Mouse (Mus musculus) mouse embryonic stem cell (cell line): ENCODE measurements around the gene Hgfac.

Experiments used
- in situ Hi-C, 2 experiments: fragments of 300-500 bp; cut with MboI; formaldehyde crosslinking; loops; 1 replicate in 1 of 2; 3 replicates in 1 of 2; pipeline ENCODE4 v1.14.3; 2019 to 2020; ENCODE audit warnings: low sequenced_read_pairs in 2 of 2, low pct_unique_long_range_greater_than_20kb in 1 of 2, mixed read lengths in 1 of 2; ENCODE audit not compliant: unreplicated experiment in 1 of 2

Hgfac gene

DNA sequence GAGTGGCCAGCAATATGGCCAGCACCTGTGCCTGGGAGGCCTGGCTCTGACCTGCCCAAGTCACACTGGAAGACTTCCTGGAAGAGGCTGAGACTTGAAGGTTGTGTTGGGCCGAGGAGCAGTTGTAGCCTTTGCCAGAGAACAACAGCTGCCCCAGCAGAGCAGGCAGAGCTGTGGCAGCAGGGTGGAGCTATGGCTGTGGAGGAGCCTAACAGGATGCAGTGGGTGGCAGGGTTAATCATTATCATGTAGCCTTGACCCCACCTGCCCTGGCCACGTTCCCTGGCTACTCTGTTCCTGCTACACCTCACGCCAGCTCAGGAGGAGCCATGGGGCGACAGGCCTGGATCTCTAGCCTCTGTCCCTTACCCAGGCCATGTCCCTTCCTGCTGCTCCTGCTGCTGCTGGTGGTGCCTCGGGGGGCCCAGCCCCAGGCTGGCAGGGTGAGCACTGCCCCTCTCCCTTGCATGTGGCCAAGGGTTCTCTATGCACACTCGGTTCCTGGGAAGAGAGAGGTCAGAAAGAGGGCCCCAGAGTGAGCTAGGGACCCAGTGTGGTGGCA lies at the start of gene Hgfac:
Hgfac (plus strand) TSS at position 242 of the 562 bp plus-strand sequence.
- in situ Hi-C loops = loop anchor here (5.0 kb wide), 3 partner anchors 59 to 114 kb away; no protein-coding TSS in a partner anchor

DNA sequence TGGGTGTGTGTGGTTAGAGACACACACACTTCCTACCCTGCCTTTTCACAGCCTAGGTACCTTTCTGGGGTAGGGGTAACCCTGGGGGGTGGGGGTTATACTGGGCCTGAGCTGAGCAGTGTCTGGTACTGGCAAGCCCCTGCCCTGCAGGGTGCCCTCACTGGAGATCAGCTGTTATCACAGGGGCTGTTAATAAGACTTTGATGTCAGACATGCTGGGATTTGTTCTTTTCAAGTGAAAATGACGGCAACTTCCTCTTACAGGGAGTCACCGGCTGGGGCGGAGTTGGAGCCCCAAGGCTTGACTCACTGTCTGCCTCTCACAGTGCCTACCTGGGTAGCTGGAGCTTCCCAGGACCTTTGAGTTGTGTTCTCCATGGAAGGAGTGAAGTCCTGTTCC lies 42.6 kb upstream of the Hgfac start:
- in situ Hi-C loops = no loop called here

DNA sequence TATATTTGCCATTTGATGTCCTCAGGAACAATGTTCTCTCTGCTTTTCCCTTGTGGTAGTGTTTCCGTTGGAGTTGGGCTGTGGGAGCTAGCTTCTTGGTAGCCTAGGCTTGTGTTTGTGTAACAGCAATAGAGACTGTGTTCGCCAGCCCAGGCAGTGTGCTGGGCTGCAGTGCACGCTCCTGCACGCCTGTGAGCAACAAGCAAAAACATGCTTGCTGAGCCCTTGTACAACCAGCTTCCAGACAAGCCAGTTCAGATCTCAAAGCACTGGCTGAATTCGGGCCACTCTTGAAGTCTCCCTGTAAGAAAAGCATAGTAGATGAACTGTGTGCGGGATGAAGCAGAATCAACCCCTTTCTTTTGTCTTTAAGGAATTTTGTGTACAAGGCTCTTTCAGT lies 42.0 kb upstream of the Hgfac start:
- in situ Hi-C loops = no loop called here

DNA sequence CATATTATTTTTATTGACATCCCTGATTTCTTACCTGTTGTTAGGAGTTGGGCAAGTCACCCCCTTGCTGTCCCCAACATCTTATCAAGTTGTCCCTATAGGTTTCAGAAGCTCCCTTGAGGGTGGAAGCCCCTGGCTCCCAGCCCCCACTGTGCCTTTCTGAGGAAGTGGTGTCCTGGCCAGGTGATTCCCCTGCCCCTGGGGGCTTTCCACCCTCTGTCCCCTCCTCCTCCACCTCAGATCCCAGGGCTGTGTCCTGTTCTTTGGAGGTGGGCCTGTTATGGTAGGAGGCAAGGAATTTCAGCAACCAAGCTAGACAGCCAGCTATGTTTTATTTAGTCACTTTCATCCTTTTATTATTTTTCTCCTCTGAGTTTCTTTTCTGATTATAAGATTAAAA lies 41.0 kb upstream of the Hgfac start:
- in situ Hi-C loops = no loop called here

DNA sequence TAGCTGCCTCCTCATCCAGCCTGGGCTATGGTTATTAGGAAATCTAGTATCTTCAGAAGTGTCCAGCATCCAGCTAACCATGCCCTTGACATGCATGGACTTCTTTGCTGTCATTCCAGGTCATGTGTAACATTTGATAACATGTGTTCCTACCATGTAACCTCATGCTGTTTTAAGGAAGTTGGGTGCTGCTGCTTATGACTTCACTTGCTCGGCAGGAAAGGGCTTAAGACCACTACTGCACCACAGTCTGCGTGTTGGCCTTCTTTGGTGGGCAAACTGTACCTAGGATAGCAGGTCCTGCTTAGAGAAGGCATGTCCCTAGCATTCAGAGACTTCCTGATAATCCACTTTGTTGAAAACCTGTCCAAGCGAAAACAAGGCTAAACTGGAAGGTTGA lies 40.2 kb upstream of the Hgfac start:
- in situ Hi-C loops = no loop called here

DNA sequence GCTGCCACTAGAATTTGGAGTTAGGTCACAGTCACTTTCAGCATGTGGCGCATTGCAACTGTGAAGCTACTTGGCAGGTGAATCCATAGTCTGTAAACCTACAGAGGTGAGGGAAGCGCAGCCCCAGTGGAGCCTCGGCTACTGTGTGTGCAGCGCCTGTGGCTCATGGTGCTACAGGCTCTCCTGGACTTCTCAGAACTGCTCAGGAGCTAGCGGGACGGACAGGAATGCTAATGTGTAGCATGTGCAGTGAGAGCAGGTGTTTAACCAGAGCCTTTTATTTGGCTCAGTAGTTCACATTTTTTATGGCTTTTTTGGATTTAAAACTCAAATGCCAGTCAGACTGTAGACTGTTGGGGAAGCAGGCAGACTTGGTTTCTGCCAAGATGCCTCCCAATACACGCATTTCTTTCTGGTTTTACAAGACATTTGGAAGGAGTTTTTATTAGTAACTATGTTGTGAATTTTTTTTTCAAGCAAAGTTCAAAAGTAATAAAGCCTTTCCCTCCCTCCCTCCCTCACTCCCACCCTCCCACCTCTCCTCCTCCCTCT lies 37.6 kb upstream of the Hgfac start:
- in situ Hi-C loops = no loop called here

DNA sequence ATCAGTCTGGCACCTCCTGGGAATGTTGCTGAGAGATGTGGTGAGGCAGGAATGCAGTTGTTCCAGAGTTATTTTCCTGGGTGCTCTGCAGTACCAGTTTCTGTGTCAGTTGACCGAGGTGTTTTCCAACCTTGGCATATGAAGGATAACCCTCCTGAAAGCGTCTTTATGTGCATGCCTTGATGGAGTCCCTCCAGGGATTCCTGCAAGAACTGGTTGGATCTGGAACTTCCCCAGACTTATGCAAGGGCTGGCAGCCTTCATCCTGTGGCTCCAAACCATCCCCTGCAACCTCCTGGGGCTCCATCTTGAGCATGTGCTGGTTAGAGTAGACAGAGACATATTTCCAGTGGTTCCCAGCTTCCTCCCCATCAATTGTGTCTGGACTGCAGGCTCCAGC lies 36.5 kb upstream of the Hgfac start:
- in situ Hi-C loops = no loop called here

DNA sequence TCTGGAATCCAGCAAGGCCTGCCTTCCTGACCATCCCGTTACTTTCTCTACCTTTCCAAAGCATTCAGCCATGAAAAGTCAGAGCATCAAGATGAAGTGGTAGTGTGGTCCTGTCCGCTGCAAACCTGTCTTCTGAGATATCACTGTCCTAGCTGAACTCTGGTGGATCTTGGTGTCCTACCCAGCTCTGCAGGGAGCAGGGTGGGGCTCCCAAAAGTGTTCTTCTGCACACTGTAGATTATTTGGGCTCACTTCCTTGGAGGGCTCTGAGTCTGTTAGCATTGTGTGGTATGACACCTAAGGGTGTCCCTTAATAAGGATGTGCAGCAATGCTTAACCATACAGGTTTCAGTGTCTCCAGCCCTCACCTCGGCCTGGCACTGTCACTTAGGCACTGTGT lies 35.6 kb upstream of the Hgfac start:
- in situ Hi-C loops = no loop called here

DNA sequence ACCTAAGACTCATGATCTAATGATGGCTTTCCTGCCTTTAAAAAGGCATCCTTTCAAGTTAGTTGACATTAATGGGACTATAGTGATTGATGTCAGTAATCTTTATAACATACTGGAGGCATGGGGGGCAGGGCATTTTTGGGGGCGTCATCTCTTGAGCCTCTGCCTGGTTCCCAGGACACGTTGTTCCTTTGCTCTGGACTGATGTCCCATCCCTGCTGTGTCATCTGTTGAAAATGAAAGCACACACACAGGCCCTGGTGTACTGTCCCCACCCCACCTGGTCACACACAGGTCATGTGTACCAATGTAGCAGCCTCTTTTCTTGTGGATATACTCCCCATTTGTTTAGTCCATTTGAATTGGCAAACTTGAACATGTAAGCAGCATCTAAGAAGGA lies 34.7 kb upstream of the Hgfac start:
- in situ Hi-C loops = no loop called here

DNA sequence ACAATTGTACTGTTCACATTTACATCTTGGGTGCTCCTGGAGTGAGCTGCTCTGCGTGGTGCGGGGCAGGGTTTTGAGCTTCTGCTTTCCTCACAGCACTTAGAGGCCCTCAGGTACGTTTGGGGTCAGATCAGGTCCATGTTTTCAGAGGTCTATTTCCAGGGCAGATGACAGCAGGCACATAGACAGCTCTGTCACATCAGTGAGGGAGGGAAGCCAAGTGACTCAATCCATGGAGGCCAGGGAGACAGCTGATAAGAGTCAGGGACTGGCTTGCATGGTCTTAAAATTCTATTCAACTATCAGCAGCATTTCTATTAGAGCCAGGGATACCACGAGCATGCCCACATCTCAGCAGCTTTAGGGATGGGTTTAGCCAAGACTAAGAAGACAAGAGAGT lies 32.1 kb upstream of the Hgfac start:
- in situ Hi-C loops = no loop called here

DNA sequence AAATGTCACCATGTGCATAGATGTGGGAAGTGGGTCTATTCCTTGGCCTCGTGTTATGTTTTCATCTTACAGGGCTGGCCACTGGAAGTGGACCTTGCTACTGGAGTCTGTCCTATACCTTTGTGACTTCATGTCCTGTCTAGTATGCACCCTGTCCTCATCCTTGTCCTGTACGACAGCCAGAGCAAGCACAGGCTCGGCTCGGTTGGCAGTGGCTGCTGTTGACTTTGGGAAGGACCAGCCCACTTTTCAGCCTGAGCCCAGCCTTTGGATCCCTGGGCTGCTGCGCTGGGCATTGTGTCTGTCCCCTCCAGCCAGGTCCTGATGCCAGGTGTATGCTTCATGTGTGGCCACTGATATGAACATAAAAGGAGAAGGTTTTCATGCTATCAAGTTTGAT lies 30.7 kb upstream of the Hgfac start:
- in situ Hi-C loops = no loop called here

DNA sequence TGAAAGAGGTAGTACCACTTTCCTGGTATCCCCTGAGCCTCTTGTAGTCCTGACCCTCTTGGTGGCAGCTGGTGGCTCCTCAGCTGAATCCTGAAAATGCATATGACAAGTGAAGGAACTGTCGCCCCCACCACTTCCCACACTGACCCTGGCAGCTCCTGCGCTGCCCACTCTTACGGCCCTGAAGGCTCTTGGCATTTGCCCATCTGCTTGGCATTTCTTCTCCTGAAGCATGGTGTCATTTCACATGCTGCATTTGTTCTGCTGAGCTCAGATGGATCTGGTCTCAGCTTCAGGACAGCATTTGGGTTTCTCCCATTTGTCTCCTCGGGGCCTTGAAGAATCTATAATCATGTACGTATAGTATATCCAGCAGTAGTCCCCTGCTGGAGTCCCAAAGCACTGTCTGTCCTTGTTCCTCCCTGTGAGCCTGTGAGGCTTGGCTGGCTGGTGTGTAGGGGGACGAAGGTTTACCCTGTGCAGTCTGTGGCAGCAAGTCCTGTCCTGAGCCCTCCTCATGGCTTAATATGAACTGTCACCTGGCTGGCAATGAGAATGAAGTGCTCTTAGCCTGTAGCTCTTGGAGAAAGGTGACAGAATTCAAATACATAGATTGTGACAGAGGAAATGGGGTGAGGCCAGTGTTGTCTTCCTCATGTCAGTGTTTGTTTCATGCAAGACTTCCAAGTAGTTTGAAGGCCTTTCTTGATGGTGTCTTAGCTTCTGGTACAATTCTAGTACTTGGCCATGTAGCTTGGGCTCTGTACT lies 30.0 kb upstream of the Hgfac start:
- in situ Hi-C loops = no loop called here

DNA sequence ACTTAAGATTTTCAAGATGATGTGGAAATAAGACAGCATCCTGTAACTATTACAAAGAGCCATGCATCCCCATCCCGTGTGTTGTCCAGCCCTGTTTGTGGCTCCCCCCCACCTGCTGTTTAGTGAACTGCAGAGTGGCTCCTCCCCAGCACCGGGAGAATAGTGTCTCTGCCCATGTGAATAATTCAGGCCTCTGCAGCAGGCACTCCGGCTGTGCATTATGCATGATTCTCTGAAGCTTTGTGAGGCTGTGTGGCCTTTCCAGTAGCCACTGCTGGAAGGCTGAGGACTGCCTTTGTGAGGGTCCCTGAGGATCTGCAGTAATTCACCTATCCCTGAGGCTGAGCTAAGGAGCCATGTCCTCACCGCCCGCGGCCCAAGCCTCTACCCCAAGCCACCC lies 27.3 kb upstream of the Hgfac start:
- in situ Hi-C loops = no loop called here

DNA sequence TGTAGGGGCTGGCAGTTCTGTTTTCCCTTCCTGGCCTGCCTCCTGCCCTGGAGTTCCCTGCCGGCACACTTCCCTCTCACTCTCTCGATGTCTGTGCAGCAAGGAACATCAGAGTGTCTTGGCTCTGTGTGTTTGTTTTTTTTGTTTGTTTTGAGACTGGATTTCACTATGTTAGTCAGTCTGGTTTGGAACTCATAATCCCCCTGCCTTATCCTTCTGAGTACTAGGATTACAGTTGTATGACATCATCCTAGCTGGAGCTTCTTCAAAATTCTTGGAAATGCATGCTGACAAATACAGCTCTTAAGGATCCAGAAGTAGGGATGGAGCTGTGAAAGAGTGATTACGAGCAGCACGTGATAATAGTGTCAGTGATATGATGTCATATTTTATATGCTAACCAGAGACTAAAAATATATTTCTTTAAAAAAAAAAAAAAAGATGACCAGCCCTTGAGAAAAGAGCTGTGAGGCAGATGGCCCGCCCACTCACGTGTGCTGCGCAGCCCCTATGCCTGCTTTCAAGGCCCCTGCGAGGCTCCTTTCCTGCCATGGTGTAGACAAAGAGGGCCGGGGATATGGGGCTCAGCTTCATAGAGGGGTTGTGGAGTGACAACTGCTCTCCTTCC lies 21.5 kb upstream of the Hgfac start:
- in situ Hi-C loops = no loop called here

DNA sequence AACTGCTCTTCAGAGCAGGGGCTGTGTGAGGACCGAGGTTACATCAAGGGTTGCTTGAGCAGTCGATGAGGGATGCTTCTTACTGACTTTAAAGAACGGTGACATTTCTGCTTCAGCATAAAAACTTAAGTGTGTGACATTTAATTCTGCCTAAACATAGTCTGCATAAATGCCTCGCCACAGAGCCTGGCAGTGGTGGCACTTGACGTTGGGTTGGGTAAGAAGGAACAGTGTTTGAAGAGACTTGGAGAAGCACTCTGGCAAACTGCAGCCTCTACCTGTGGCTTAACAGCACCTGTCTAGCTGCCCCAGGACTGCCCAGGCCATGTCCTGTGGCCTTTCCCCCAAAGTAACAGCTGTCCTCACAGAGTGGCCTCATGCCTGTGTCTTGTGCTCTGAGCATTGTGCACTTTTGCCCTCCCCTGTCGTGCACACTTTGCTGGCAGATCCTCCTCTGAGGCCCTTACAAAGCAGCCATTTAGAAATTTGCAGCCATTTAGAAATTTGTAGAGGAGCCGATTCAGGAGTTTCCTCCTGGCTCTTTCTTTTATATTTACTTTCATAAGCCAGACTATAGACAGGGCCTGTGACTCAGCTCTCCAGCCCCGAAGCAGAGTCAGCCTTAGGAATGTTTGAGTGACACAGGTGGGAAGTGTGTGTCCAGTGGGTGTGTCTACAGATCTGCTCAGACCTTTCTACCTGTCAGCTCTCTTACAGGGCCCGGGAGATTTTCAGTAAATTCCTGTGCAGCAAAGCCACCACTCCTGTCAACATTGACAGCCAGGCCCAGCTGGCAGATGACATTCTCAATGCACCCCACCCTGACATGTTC lies 20.7 kb upstream of the Hgfac start:
- in situ Hi-C loops = no loop called here

DNA sequence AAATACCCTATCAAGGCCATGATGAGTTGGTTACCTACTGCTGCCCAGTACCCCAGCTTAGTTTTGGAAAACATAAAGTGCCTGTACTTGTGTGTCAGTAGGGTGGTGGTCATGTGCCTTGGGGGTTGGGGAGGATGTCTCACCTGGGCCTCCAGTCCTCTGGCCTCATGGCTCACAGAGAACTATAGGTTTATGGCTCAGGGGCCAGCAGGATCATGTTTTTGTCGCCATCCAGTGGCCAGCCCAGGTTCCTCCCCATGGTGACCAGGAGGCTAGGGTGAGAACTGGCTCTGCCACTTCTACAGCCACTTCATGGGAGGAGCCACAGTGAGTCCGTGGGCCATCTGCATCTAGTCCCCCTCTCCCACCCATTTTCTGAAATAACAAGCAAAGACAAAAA lies 16.3 kb upstream of the Hgfac start:
- in situ Hi-C loops = no loop called here

DNA sequence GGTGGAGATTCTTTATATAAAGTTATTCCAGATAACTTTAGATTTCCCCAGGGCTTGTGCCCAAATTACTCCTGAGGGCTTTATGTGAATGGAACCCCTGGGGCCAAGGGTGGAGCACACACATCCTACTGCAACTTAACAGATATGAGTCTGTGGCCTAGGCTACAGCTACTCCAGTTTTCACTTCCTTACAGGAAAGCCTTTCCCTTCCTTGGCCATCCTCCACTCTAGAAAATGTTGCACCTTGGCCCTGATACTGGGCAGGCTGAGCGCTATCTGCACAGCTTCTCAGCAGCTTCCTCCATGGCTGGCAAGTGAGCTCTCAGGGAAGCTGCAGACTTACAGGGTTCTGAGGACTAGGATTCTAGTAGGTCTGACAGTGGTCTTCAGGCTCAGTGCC lies 12.0 kb upstream of the Hgfac start:
- in situ Hi-C loops = no loop called here

DNA sequence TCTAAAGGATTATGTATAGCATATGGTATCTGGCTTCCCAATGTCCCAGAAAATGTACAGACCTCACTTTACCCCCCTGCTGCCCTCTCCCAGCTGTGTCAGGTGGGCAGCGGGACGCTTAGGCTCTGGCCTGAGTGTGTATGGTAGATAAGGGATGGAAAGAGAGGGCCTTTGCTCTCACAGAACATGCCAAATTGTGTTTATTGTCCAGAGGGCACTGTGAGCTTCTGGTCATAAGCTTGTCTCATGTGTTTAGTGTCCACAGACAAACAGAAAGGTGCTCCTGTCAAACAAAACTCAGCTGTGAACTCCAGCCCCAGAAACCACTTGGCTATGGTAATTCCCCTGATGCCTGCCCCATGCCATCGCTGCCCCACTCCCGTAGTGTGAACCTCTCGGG lies 11.6 kb upstream of the Hgfac start:
- in situ Hi-C loops = loop anchor here in 1 of 2 experiments (5.0 kb wide), 1 partner anchor 42 kb away; no protein-coding TSS in a partner anchor

DNA sequence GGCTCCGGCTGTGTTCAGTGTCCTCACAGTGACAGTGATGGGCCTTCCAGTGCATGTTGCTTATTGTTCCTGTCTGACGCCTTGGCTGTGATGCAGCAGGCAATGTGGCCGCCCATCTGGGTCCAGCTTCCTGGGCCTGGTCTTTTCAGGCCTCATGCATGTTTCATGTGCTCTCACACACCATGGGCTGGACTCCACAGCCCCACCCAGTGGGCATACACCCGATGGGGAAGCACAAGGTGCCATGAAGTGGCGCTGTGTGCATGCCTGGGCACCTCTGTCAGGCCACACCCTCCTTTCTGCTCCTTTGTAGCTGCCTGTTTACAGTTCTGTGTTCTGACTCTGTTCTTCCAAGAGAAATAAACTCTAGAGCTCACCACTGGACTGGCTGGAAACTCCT lies 8.2 kb upstream of the Hgfac start:
- in situ Hi-C loops = loop anchor here in 1 of 2 experiments (5.0 kb wide), 1 partner anchor 46 kb away; no protein-coding TSS in a partner anchor
